Comparison of ENCODE assay signal across 16 mouse cellular contexts in the genomic region with DNA sequence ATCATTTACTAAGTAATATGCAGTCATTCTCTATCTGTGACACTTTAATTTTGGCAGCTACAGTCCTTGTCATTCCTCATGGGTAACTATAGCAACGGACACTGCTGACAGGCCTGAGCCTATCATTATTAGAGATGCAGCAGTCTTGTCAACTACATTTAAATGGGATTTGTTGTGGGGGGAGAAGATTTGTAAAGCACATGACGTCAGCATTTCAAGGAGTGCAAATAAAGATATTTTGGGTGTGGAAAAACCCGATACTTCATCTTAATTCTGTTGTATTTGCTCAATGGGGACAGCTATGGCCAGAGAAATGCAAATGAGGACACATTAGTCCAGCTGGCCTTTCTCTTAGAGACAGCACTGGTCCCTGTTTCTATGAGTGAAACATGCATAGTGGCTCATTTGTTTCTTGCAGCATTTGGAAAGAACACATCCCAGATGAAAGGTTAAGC. TPM values are rescaled to one million over a fixed set of nuclear protein-coding genes. Genes with fewer than 3 reads are reported as not detected.
DNase-seq lines count a peak whose midpoint lies in the region; ATAC-seq lines count a peak whose summit lies in the region.
"Had no signal": no experiment of that assay in that cellular context is flagged by ENCODE, and none has a peak within 500 bp of the region (broad histone marks: within the 10 kb centered on the region; RNA-seq: fewer than 3 reads in every experiment).

No protein-coding gene starts in this region.

- H3K4me1 ChIP-seq in hindbrain, embryonic 11.5 days (replicated peaks; ENCODE audit: control insufficient read depth, insufficient read depth, low read length), result peaks cover 3% of the 10 kb centered on the region; the same call in 1 of the 2 replicates
- peaks cover 10% of the 10 kb centered on the region for H3K4me1 ChIP-seq in hindbrain, embryonic 10.5 days (replicated peaks)
- peaks cover 9% of the 10 kb centered on the region for H3K4me1 ChIP-seq in forebrain, embryonic 13.5 days
- H3K4me1 ChIP-seq in midbrain, embryonic 12.5 days, result peaks cover 9% of the 10 kb centered on the region
- H3K4me1 ChIP-seq: limb, embryonic 12.5 days had no signal

- H3K27me3 ChIP-seq in hindbrain, embryonic 11.5 days (ENCODE audit: control insufficient read depth, insufficient read depth, low read length), result no peaks in the 10 kb centered on the region
- H3K27me3 ChIP-seq in hindbrain, embryonic 10.5 days (ENCODE audit: insufficient read depth, poor library complexity, severe bottlenecking), result no peaks in the 10 kb centered on the region
- no peaks in the 10 kb centered on the region for H3K27me3 ChIP-seq in forebrain, embryonic 13.5 days
- no peaks in the 10 kb centered on the region for H3K27me3 ChIP-seq in midbrain, embryonic 12.5 days
- H3K27me3 ChIP-seq: limb, embryonic 12.5 days had no signal

- no peaks in the 10 kb centered on the region for H3K36me3 ChIP-seq in hindbrain, embryonic 11.5 days (ENCODE audit: control insufficient read depth, insufficient read depth, low read length)
- H3K36me3 ChIP-seq in hindbrain, embryonic 10.5 days, result no peaks in the 10 kb centered on the region
- H3K36me3 ChIP-seq in forebrain, embryonic 13.5 days (ENCODE audit: poor library complexity, severe bottlenecking), result no peaks in the 10 kb centered on the region
- no peaks in the 10 kb centered on the region for H3K36me3 ChIP-seq in midbrain, embryonic 12.5 days
- H3K36me3 ChIP-seq: limb, embryonic 12.5 days had no signal

- peak; percentile 44 for DNase-seq in hindbrain, embryonic 11.5 days (ENCODE audit: low spot score)
- DNase-seq in hindbrain, embryonic 10.5 days (ENCODE audit: low spot score), result no peak
- peak; percentile 15 for DNase-seq in Muller cell, postnatal 12 days (ENCODE audit: inconsistent ontology term)
- no peak for DNase-seq in natural killer cell, adult 2 months (ENCODE audit: low spot score in 2 of 2)
- DNase-seq in testis, postnatal 10 days (ENCODE audit: low spot score), result no peak
- DNase-seq in gastrocnemius, postnatal 4 days (ENCODE audit: low spot score in 2 of 2), result no peak
- DNase-seq: adrenal gland, adult 2 months; heart, adult 18-20 months; heart, postnatal 36 days; kidney, adult 2 months; right cerebral cortex, postnatal 14 days had no signal

- H3K4me2 ChIP-seq in hindbrain, embryonic 11.5 days (replicated peaks; ENCODE audit: low read depth, low read length), result no peak overlapping the region
- H3K4me2 ChIP-seq in forebrain, embryonic 13.5 days, result no peak overlapping the region; the same call in 1 of the 2 replicates
- no peak overlapping the region for H3K4me2 ChIP-seq in midbrain, embryonic 12.5 days (replicated peaks)
- H3K4me2 ChIP-seq: limb, embryonic 12.5 days had no signal

- 0 out of 2 replicates have a peak overlapping the region, but pooled peaks have one; percentile 39 for H3K27ac ChIP-seq in hindbrain, embryonic 11.5 days (ENCODE audit: low read depth, low read length)
- no peak overlapping the region; the same call in 1 of the 2 replicates for H3K27ac ChIP-seq in hindbrain, embryonic 10.5 days
- H3K27ac ChIP-seq in forebrain, embryonic 13.5 days, result peak overlapping the region; percentile 45; the same call in 1 of the 2 replicates
- H3K27ac ChIP-seq in midbrain, embryonic 12.5 days (replicated peaks), result peak overlapping the region; percentile 22; the same call in 1 of the 2 replicates
- H3K27ac ChIP-seq: limb, embryonic 12.5 days had no signal

- 38% methylated on average over 3 of the region's 3 CpGs for WGBS in hindbrain, embryonic 11.5 days
- 59% methylated on average over 3 of the region's 3 CpGs for WGBS in hindbrain, embryonic 10.5 days
- WGBS in forebrain, embryonic 13.5 days, result 31% methylated on average over 3 of the region's 3 CpGs
- 36% methylated on average over 3 of the region's 3 CpGs for WGBS in midbrain, embryonic 12.5 days

- no peaks in the 10 kb centered on the region for H3K9me3 ChIP-seq in hindbrain, embryonic 11.5 days (ENCODE audit: control insufficient read depth, low read length)
- H3K9me3 ChIP-seq in hindbrain, embryonic 10.5 days, result no peaks in the 10 kb centered on the region
- no peaks in the 10 kb centered on the region for H3K9me3 ChIP-seq in forebrain, embryonic 13.5 days (replicated peaks)
- no peaks in the 10 kb centered on the region for H3K9me3 ChIP-seq in midbrain, embryonic 12.5 days
- H3K9me3 ChIP-seq: limb, embryonic 12.5 days had no signal

- ATAC-seq in hindbrain, embryonic 11.5 days (ENCODE audit: low FRiP score), result peak; percentile 97
- peak; percentile 98 for ATAC-seq in forebrain, embryonic 13.5 days
- ATAC-seq in midbrain, embryonic 12.5 days (ENCODE audit: low FRiP score, low read depth), result peak; percentile 77

- no peak overlapping the region for H3K9ac ChIP-seq in hindbrain, embryonic 11.5 days (ENCODE audit: low read depth, low read length)
- H3K9ac ChIP-seq in forebrain, embryonic 13.5 days, result no peak overlapping the region
- H3K9ac ChIP-seq in midbrain, embryonic 12.5 days (replicated peaks), result no peak overlapping the region
- H3K9ac ChIP-seq: limb, embryonic 12.5 days had no signal

- no peak overlapping the region for H3K4me3 ChIP-seq in hindbrain, embryonic 11.5 days (ENCODE audit: low read depth, low read length)
- H3K4me3 ChIP-seq in hindbrain, embryonic 10.5 days, result no peak overlapping the region
- H3K4me3 ChIP-seq in forebrain, embryonic 13.5 days, result no peak overlapping the region
- H3K4me3 ChIP-seq in midbrain, embryonic 12.5 days, result no peak overlapping the region
- H3K4me3 ChIP-seq: limb, embryonic 12.5 days had no signal

RNA-seq across cellular contexts. Expression of a gene that starts 55.5 kb away (rescaled TPM):
- polyA plus RNA-seq in hindbrain, embryonic 11.5 days (2014; fragmentation: Nextera tagmentation; extraction: Ambion mirVana), result 0.74 and 1.3 TPM in 2 replicates
- 0.12 and 1.2 TPM in 2 replicates for polyA plus RNA-seq in hindbrain, embryonic 10.5 days (2016; fragmentation: Nextera tagmentation; extraction: Ambion mirVana)
- polyA plus RNA-seq in forebrain, embryonic 13.5 days (2015; fragmentation: Nextera tagmentation; extraction: Ambion mirVana), result 0.71 and 0.79 TPM in 2 replicates
- 2.0 and 2.5 TPM in 2 replicates for polyA plus RNA-seq in midbrain, embryonic 12.5 days (2016; fragmentation: Nextera tagmentation; extraction: Ambion mirVana)
- 1 to 10 TPM; 5.6 to 6.6 TPM for total RNA-seq in gastrocnemius, postnatal 4 days (2021)
- total RNA-seq: common myeloid progenitor, adult 5-6 weeks; neutrophil, adult 5-6 weeks had no signal

Comparison
In these comparisons a context has a peak if more than half of its experiments do, and no peak if none do; other contexts are left out.
1. DNase-seq: peak in hindbrain, embryonic 11.5 days (single experiment) and Muller cell, postnatal 12 days (single experiment); none in hindbrain, embryonic 10.5 days (single experiment), natural killer cell, adult 2 months (0 of 2), testis, postnatal 10 days (single experiment) and gastrocnemius, postnatal 4 days (0 of 2).
2. Peak in every context shown above with its lines, with median percentiles within 50 percentile points of each other: ATAC-seq.